Mouse (Mus musculus) right cerebral cortex, postnatal 4 days (tissue): ENCODE results near the gene Gzmb.
"Not testable (repeated sequence)": the region's sequence is repeated elsewhere in the genome, so short reads cannot be mapped to it uniquely, and the experiment has no call there.

Experiments used
- DNase-seq: peaks from one replicate; pipeline ENCODE4 v3.0.0-alpha.2; 2022

Gzmb gene

DNA sequence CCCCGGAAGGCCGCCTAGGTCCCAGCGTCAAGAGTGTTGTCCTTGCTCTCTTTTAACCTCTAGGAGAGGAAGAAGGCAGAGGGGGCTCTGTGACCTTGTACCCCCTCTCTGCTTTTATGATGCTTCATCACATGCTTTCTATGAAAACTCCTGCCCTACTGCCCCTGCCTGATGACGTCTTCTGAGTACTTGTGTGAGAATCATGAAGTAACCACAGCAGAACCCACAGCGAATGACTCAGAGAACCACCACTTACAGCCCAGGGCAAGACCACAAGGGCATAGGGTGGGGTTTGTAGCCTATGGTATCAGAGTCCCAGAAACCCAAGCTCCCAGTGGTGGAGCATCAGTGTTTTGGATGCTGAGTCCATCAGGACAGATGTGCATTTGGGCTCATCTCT, at the start of gene Gzmb:
Gene Gzmb, minus strand, starts transcription at position 108 of the 400 bp plus-strand sequence.
- DNase-seq: no peak

DNA sequence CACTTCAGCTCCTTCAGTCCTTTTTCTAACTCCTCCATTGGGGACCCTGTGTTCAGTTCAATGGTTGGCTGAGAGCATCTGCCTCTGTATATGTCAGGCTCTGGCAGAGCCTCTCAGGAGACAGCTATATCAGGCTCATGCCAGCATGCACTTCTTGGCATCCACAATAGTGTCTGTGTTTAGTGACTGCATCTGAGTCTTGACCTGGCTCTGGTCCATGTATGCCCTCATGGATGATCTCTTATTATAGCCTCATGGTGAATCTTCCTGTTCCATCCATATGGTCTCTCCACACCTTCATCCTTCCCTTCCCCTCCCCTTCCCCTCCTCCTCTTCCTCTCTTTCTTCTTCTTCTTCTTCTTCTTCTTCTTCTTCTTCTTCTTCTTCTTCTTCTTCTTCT, 49.7 kb upstream of the Gzmb start:
- not testable (repeated sequence) for DNase-seq

DNA sequence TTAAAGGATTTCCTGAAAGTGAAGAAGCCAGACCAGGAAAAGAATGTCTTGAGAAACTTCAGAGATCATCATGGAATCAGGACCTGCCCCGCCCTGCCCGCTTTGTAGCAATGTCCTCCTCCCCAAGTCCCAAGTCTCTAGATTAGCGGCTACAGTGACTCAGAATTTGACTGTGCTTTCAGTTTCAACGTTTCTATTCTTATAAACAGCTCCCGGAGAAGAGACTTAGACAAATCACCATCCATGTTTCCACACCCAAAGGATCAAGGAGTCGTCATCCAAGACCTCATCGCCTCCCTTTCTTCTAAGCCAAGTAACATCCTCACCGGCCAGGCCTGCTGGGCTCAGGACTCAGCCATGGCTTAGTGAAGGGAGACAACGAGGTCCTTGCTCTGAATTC, 48.2 kb upstream of the Gzmb start:
- DNase-seq: no peak

DNA sequence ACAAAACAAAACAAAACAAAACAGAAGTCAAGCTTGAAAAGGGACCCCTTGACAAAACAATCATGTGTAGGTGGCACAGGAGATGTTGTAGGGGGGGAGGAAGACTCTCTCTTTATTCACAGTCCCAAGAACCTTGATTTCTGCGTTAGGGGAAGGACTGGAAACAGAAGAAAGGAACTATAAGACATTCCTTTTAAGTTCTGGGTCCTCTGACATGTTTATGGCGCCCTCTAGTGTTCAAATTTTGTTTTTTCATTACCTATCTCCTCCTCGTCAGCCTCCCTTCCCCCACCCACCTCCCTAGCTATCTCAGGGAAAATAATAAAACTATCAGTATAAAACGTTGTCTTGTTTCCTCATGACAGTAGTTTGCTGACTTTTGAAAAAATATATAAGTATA, 42.1 kb upstream of the Gzmb start:
- peak; percentile 7 for DNase-seq

DNA sequence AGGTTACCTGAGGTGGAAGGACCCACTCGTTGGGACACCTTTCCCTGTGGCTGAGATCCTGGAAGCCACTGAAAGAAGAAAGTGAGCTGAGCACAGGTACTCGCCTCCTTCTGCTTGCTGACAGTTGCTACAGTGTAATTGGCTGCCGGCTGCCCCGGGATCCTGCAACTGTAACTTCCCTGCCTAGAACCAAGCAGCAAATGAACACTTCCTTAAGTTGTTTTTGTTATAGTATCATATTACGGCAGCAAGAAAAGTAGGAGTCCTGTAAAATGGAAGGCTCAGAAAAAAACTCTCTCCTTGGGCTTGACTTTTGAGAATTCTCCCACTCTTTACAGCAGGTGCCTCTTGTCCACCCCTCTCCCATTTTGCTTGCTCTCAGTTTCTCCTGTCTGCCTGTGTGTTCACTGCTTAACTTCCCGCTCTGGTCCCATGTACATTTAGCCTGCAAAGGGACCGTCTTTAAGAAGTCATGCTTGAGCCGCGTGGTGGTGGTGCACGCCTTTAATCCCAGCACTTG, 41.5 kb upstream of the Gzmb start:
- no peak for DNase-seq

DNA sequence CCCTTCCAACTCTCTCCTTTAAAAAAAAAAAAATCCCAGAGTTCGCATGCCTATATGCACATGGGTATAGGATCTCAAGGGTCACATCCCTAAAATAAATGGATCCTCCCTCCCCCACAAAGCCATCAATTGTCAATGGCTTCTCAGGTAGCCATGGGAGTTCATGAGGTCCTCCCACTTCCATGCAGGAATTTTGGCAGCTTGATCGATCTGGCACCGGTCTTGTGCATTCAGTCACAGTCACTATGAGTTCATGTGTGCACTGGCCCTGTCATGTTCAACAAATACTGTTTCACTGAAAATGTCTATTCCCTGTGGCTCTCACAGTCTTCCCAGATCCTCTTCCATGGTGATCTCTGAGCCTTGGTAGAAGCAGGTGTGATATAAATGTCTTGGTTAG, 40.0 kb upstream of the Gzmb start:
- no peak for DNase-seq

DNA sequence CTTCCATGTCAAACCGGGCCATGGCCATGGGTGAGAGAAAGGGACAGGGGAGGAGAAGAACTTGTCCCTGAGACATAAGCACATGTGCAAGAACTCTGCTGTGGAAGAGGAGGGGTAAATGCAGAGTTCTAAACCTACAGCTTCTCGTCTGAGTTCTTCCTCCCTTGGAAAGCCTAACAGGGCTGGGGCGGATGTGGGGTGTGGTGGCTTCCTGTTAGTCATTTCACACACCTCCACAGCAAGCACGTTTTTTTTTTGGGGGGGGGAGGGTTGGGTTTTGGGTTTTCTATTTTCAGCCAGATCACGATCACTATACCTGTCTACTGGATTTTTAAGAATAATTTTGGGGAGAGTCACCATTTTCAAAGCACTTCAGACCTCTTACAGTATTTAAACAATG, 34.7 kb upstream of the Gzmb start:
- no peak for DNase-seq

DNA sequence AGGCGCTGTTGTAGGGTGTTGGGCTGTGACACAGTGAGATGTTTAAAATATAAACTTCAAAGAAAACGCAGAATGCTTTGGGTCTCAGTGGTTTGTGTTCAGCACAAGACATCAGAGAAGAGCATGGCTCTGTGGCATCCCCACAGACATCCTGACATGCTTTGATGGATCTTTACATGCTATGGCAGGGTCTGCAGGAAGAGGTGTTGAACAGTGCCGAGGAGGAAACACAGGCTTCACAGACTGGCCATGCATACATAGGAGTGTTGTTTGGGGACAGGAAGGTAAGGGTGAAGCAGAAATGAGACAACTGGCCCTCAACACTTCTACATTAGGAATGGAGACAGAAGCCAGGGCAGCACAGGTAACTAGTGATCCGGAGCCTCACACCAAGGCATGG, 34.0 kb upstream of the Gzmb start:
- DNase-seq: no peak

DNA sequence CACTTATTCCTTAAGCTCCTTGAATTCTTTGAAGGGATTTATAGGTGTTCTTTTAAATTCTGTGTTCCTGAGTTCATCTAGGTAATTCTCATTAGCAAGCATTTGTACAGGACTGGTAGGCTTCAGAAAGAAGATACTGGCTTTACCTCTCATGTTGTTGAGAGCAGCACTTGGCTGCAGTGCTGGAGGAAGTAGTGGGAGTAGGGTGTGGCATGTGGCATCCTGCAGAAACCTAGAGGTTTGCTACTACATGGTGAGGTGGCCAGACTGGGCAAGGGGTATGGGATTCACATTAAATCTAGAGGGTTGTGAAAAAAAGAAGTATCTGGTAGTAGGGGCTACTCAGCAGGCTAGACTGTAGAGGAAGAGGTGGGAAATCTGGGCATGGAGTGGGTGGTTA, 31.1 kb upstream of the Gzmb start:
- no peak for DNase-seq

DNA sequence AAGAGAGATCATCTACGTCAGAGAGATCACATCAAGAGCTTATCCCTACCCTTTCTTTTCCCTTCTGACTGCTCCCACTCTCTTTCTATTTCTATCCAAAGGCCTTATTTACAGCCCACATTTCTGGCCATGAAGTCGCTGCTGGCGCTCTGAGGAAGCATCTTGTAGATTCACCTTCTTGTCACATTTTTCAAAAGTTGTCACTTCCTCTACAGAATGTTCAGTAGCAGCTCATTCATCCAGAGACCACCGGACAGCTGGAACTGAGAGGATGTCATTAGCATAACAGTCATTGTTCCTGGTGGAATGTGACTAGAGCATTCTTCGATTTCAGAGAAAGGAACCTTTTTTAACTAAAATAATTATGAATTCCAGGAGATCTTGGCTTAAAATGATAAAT, 26.6 kb upstream of the Gzmb start:
- DNase-seq: no peak

DNA sequence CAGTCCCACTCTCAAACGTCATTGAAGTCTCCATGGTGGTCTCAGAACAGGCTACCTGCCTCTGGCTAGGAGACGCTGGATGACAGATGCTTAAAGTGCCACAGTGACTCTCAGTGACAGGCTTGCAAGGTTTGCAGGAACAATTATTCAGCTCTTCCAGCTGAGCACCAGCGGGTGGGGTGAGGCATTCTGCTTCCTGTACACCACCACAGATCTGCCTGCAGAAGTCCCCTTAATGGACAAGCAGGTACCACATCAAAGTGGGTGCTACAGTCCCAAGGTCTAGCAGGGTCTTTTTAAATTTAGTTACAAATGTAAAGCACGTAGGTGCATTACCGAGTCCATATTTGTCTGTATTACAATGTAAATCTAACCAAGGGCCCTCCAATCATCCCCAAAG, 25.7 kb upstream of the Gzmb start:
- DNase-seq: no peak

DNA sequence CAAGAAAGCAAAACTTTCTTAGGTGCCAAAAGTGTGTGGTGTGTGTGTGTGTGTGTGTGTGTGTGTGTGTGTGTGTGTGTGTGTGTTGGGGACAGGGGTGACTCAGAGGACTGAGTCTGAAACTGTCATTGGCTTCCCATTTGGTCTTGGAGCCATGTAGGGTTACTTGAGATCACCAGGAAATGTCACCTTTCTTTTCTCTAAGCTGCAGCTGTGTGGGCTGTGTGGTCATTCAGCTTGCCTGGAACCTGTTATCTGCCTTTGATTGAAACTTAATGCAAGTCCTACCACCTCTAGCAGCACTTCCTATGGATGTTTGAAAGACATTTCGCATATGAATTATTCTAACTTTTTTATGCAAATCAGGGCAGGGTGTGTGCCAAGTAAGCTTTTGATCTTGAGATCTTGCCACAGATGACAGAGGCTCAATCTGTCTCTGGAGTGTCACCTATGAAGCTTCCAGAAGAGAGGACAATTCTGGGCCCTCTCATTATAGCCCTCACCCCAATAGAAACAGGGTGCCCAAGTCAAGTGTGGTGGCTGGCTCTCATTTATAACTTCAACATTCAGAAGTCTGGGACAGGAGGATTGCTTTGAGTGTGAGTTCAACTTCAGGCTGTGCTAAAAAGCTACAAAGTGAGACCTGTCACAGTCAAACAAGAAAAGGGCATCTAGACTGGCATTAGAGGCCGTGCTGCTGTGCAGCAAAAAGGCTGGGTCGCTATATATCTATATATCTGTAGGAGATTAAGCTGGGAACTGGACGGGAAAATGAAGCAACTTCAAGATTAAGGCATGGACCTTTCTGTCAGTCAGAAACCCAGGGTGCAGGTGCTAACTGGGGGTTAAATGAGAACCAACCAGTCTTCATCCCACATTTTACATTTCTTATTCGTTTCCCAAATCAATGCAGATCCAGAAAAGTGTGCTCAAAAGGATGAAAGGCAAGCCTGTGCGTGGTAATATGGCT, 22.6 kb upstream of the Gzmb start:
- DNase-seq: no peak

DNA sequence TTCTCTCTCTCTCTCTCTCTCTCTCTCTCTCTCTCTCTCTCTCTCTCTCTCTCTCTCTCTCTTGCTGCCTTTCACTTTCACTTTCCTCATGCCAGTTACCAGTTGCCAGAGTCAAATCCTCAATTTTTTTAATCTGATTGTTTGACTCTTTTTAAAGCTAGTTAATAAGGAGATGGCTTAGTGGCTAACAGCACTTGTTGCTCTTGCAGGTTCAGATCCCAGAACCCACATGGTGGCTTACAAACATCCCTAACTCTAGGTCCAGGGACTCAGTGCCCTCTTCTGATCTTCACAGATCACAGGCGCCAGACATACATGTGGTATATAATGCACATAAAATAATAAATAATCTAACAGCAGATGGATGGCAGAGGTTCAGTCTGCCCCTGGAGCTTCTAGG, 21.8 kb upstream of the Gzmb start:
- DNase-seq: no peak

DNA sequence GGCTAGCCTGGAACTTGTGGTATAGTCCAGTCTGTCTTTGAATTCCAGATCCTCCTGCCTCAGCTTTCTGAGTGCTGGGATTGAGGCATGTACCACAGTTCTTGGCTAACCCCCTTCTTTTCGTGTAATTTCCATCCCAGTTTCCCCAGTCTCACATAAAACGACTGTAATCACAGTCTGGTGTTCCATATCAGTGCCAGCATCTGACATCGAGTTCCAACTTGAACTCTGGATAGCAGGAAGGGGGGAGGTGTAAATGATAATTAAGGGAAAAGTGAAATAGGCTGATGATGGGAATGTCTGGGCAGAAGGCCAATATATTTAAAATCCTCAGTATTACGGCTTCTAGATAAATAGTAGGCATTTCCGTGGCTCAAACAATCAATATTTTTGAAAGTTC, 19.0 kb upstream of the Gzmb start:
- DNase-seq: no peak

DNA sequence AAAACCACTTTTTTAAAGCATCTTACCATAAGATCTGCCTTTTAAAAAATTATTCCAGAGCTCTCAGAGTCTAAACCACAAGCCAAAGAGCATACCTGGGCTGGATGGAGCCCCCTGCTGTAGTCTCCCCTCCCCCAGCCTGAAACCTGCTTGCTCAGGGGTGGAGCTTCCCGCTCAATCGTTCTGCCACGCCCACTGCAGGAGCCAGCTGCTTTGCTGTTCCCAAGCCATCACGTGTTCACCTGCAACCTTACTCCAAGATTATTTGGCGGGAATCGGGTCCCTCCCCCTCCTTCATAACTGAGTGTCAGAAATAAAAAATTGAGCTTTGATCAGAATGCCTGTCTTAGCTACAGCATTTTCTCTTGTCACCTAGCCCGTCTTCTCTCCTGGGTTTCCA, 16.6 kb upstream of the Gzmb start:
- DNase-seq: not testable (repeated sequence)

DNA sequence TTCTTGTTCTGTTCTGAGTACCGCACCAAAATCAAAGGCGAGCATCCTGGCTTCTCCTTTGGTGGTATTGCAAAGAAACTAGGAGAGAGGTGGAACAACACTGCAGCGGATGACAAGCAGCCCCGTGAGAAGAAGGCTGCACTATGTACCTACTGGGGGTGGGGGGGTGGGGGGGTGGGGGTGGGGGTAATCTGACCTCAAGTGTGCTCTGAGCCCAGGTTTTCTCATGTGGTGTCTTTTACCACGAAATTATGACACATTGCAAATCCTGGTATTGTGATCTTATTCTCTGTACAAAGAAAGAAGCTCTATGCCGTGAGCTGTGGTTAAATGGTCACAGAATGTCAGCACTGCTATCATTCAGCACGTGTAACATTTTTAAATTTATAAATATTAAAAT, 14.0 kb upstream of the Gzmb start:
- DNase-seq: not testable (repeated sequence)

DNA sequence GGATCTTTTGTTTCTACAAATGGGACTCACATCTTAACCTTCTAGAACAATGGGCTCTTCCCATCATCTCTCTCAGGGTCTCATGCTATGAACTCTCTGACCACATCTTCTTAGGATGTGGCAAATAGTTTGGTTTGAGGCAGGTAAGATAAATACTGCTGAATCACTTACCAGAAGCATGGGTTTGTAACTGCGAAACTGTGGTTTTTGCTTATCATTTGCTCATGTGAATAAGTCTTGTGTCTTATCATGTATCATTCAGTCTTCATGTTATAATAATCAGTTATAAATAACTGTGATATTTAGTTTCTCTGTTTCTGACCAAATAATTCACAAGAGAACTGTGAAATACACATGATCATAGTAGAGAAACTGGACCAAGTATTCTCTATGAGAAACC, 4.0 kb upstream of the Gzmb start:
- no peak for DNase-seq

DNA sequence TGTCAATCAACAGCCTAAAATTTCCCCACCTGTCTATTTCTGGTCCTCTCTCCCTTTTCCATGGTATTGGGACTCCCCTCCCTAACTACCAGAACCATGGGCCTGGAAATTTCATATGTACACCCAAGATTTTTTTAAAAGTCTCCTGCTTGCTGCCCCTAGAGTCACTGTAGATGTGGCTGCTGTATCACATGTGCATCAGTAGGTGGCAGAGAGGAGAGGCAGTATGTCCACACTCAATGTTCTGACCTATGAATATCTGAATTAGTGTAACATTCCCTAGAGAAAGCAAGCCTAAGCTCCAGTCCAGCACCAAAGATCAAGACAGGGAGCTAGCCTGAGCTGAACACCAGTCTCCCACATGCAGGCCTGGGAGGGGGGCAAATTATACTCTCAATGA, 21.7 kb downstream of the Gzmb start:
- DNase-seq: no peak

DNA sequence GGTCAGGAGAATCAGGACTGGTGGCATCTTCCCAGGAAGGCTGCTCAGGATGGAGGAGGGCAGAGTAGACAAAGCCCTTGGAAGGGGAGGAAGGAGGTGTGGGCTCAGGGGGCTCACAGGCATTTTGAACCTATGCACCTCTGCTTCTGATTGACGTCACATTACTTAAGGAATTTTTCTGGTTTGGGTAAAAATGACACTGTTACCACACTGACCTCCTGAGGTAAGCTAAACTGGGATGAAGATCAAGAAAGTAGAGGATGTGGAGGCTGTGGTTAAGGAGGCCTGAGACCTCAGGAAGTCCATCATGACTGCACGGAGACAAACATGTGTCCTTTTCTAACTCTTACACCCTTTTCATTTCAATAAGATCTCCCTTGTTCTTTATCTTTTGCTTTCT, 27.5 kb downstream of the Gzmb start, which contains the start of gene Gzmc:
Gene Gzmc, minus strand, starts transcription at position 101 of the 400 bp plus-strand sequence.
- DNase-seq: no peak

DNA sequence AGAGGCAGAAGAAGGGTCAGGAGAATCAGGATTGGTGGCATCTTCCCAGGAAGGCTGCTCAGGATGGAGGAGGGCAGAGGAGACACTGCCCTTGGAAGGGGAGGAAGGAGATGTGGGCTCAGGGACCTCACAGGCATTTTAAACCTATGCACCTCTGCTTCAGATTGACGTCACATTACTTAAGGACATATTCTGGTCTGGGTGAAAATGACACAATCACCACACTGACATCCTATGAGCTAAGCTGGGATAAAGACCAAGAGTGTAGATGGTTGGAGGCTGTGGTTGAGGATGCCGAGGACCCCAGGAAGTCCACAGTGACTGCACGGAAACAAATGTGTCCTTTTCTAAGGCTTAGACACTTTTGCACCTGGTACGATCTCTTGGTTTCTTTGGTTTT, 50.7 kb downstream of the Gzmb start, which contains the start of gene Gzmf:
Gene Gzmf, minus strand, starts transcription at position 101 of the 400 bp plus-strand sequence.
- no peak for DNase-seq
